Mouse (Mus musculus): Measurements from ENCODE around the gene Carmil2.
A peak's percentile ranks its signal among the peaks of the same experiment; 100 is the strongest.

- TF ChIP-seq CHD1 (IDR thresholded peaks at IDR 0.05; ENCODE audit: low read depth, low read length) (no peak), MXI1 (IDR thresholded peaks at IDR 0.05; ENCODE audit: low read depth, low read length) (no peak), ZC3H11A (IDR thresholded peaks at IDR 0.05; ENCODE audit: low read depth, low read length) (peak; percentile 14; the same call in 1 of the 2 replicates), ZNF384 (IDR thresholded peaks at IDR 0.05; ENCODE audit: low read depth, low read length) (no peak), USF2 (IDR thresholded peaks at IDR 0.05; ENCODE audit: borderline replicate concordance in 1 of 2, insufficient read depth in 1 of 2, low read depth in 1 of 2, low read length in 2 of 2) (no peak), RAD21 (IDR thresholded peaks at IDR 0.05; ENCODE audit: low read depth, low read length) (peak; percentile 42), MAZ (IDR thresholded peaks at IDR 0.05; ENCODE audit: low read depth, low read length) (no peak)
Observed at GRCm38 (mm10) chr8:105685796-105686308, at the start of gene Carmil2.

Measured in MEL (cell line).